In the genomic region with DNA sequence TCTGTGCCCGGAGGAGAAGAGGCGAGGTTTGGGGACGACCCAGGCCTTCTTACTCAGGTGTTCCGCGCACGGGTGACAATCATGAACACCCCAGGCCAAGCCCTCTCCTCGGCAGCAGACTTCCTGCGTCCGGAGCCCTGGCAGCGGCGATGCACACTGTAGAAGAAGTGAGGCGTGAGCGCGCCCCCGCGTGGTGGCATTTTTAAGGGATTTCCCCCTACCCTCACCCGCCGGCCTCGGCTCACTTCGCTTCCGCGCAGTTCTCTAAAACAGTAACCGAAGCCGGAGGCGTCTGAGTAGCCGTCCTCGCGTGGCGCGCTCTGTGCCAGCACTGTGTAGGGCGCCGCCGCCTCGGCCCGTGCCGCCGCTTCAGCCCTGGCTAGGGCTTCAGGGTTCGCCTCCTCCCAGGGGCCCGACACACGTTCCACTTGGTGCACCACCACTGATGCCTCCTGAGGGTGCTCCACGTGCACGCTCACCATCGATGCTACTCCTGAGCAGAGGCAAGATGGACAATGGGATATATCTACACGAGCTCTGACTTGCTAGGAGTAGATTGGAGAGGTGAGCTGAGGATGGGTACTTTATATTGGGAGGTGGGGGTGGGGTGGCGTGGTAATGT, we compare ENCODE assay signal across 9 mouse cellular contexts. TPM values are rescaled to one million over a fixed set of nuclear protein-coding genes. Genes with fewer than 3 reads are reported as not detected.
A peak's percentile ranks its signal among the peaks of the same experiment; 100 is the strongest.
DNase-seq lines count a peak whose midpoint lies in the region; ATAC-seq lines count a peak whose summit lies in the region.
"Had no signal": no experiment of that assay in that cellular context is flagged by ENCODE, and none has a peak within 500 bp of the region (broad histone marks: within the 10 kb centered on the region; RNA-seq: fewer than 3 reads in every experiment).

No protein-coding gene starts in this region.

- no peak overlapping the region; the same call in 1 of the 2 replicates for H3K9ac ChIP-seq in hindbrain, embryonic 16.5 days (ENCODE audit: low read depth, low read length)

- peaks cover 81% of the 10 kb centered on the region for H3K27me3 ChIP-seq in hindbrain, embryonic 16.5 days (replicated peaks; ENCODE audit: control insufficient read depth, insufficient read depth, low read length)
- peaks cover 93% of the 10 kb centered on the region for H3K27me3 ChIP-seq in megakaryocyte, embryonic 14.5 days (replicated peaks)

- 4% methylated on average over 45 of the region's 45 CpGs for WGBS in hindbrain, embryonic 16.5 days

- ATAC-seq in hindbrain, embryonic 16.5 days = peak; percentile 43

- H3K36me3 ChIP-seq in hindbrain, embryonic 16.5 days (ENCODE audit: control insufficient read depth, insufficient read depth, low read length) = no peaks in the 10 kb centered on the region
- no peaks in the 10 kb centered on the region for H3K36me3 ChIP-seq in megakaryocyte, embryonic 14.5 days (replicated peaks; ENCODE audit: low read length)

- no peaks in the 10 kb centered on the region for H3K9me3 ChIP-seq in hindbrain, embryonic 16.5 days (ENCODE audit: control insufficient read depth, low read length)
- peaks cover 9% of the 10 kb centered on the region; the same call in 1 of the 2 replicates for H3K9me3 ChIP-seq in megakaryocyte, embryonic 14.5 days

- intact Hi-C loops in left cerebral cortex, postnatal 10 days (cut with DNase I) = no loop called here

- peak overlapping the region; percentile 12 for H3K4me3 ChIP-seq in hindbrain, embryonic 16.5 days (ENCODE audit: low read length)
- peak overlapping the region; percentile 91 for H3K4me3 ChIP-seq in megakaryocyte, embryonic 14.5 days (replicated peaks)

- H3K27ac ChIP-seq in hindbrain, embryonic 16.5 days (ENCODE audit: low read depth, low read length) = no peak overlapping the region

- peak; percentile 87 for DNase-seq in Muller cell, postnatal 12 days (ENCODE audit: inconsistent ontology term)
- DNase-seq in cerebellum, adult 9-11 months = peak; percentile 65
- DNase-seq in gastrocnemius, adult 18-20 months (ENCODE audit: low spot score) = peak; percentile 88
- peak; percentile 70 to 88 for DNase-seq in left cerebral cortex, postnatal 10 days (ENCODE audit: extremely low spot score in 1 of 2, low spot score in 2 of 2)
- DNase-seq in right cerebral cortex, postnatal 10 days (ENCODE audit: low spot score in 2 of 2) = peak; percentile 74 to 87
- DNase-seq in urinary bladder, postnatal 36 days (ENCODE audit: low spot score in 2 of 2) = peak; percentile 82 to 86

- H3K4me2 ChIP-seq in hindbrain, embryonic 16.5 days (ENCODE audit: low read length) = peak overlapping the region; percentile 33

- peaks cover 39% of the 10 kb centered on the region for H3K4me1 ChIP-seq in hindbrain, embryonic 16.5 days (ENCODE audit: control insufficient read depth, insufficient read depth, low read depth, low read length)
- H3K4me1 ChIP-seq in megakaryocyte, embryonic 14.5 days = peaks cover 74% of the 10 kb centered on the region

RNA-seq across cellular contexts. Expression of a gene that starts 8.1 kb away (rescaled TPM):
- total RNA-seq in gastrocnemius, adult 18-20 months (2021) = 10 to 100 TPM; 55.8 to 66.9 TPM
- 14.1 and 17.2 TPM in 2 replicates for polyA plus RNA-seq in hindbrain, embryonic 16.5 days (2015; fragmentation: Nextera tagmentation; extraction: Ambion mirVana)
- total RNA-seq in left cerebral cortex, postnatal 10 days (2021) = 10 to 100 TPM; 52.3 to 57.5 TPM
- 0.28 TPM in 1 of 2 replicates, not detected in the other for polyA plus RNA-seq in megakaryocyte, embryonic 14.5 days (2012; ENCODE audit: insufficient read depth, low replicate concordance)

RNA-seq across cellular contexts. Expression of a gene that starts 26.4 kb away (rescaled TPM):
- 1 to 10 TPM; 2.2 to 3.0 TPM for total RNA-seq in gastrocnemius, adult 18-20 months (2021)
- polyA plus RNA-seq in hindbrain, embryonic 16.5 days (2015; fragmentation: Nextera tagmentation; extraction: Ambion mirVana) = 31.6 and 38.0 TPM in 2 replicates
- 10 to 100 TPM; 24.7 to 27.9 TPM for total RNA-seq in left cerebral cortex, postnatal 10 days (2021)
- polyA plus RNA-seq in megakaryocyte, embryonic 14.5 days (2012; ENCODE audit: insufficient read depth, low replicate concordance) = 214 and 344 TPM in 2 replicates

RNA-seq across cellular contexts. Expression of a gene that starts 27.8 kb away (rescaled TPM):
- under 1 TPM in 1 of 2 experiments, not detected in 1; 0.57 TPM for total RNA-seq in gastrocnemius, adult 18-20 months (2021)
- not detected in 2 replicates for polyA plus RNA-seq in hindbrain, embryonic 16.5 days (2015; fragmentation: Nextera tagmentation; extraction: Ambion mirVana)
- total RNA-seq in left cerebral cortex, postnatal 10 days (2021) = not detected
- 1.4 and 7.6 TPM in 2 replicates for polyA plus RNA-seq in megakaryocyte, embryonic 14.5 days (2012; ENCODE audit: insufficient read depth, low replicate concordance)
- total RNA-seq: layer of hippocampus, adult 8-10 months had no signal

Comparison
In these comparisons a context has a peak if more than half of its experiments do, and no peak if none do; other contexts are left out.
1. RNA of a gene that starts 26.4 kb away (total RNA-seq): 24.7 to 27.9 TPM in left cerebral cortex, postnatal 10 days; 2.2 to 3.0 TPM in gastrocnemius, adult 18-20 months; every median in the first group is over 4 times any median in the second.
2. Peak in every context shown above with its lines, with median percentiles within 50 percentile points of each other: DNase-seq.